Mouse (Mus musculus): ENCODE measurements around the gene Tph2.

GRCm38 (mm10) chr10:115125550-115125949, 59.3 kb downstream of the Tph2 start:
- TF ChIP-seq GATA1 (IDR thresholded peaks at IDR 0.05; ENCODE audit: low read length): no peak
- no peak for TF ChIP-seq TAL1 (IDR thresholded peaks at IDR 0.05; ENCODE audit: low read length)
